Mouse (Mus musculus) WW6 (cell line): ENCODE results near the gene Kdm3a.

Experiments
- DNase-seq: peaks from one replicate; pipeline ENCODE4 v3.0.0-alpha.2; 2013; ENCODE audit warnings: low read depth, low spot score

Kdm3a gene

GRCm38 (mm10) chr6:71632829-71633662 is at the start of gene Kdm3a:
Gene Kdm3a (minus strand): TSS chr6:71632990.
- DNase-seq, result peak; percentile 95

DNA sequence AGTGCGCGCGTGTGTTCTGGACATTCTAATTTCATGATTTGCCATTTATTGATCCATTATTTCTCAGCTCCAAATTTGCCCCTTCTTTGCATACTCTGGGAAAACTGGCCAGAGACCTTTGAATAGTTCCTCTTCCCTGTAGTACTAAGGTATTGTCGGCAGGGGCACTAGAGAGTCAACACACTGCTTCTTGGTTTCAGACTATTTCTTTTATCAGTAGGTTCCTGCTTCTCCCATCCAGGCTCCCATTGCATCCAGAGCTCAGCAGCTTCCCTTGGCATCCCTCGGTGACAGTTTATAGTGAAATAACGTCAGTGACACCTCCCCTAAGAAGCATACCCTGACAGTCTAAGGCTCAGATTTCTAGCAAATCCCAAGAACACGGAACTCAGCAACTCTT is 46.1 kb upstream of the Kdm3a start:
- no peak for DNase-seq

- no peak for DNase-seq
These were observed 40.4 kb upstream of the Kdm3a start for GRCm38 (mm10) chr6:71673166-71673565.

DNA sequence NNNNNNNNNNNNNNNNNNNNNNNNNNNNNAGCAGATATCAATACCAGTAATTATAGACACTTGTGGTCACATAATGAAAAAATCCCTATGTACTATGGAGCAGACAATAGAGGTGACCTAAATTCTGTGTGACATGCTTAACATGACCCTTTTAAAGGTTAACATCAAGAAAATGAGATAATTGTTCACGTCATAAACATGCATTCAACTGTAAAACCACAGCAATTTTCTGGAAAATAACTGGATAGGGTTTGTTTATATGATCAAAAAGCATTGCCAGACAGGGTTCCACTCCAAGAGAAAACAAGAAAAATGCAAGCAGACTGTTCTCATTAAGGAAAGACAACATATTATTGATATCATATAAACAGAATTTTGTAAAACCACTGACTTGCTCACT is 31.7 kb upstream of the Kdm3a start:
- no peak for DNase-seq

DNA sequence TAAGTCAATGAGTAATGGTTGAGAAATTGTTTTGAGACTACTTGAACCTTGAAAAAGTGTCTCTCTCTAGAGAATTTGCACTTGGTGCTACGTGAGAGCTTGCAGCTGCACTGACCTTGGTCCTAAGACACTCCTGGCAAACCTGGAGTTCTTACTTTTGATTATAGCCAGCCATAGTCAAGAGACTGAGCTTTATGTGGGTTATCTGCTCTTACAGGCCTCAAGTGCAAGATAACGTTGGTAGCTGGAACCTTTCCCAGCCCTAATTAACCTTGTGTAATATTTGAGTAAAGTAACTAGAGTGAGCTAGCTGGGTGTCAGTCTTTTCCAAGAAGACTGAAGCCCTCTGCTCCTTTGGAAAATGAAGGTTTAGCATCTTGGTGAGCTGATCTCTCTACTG is 25.5 kb upstream of the Kdm3a start:
- DNase-seq, result no peak

- DNase-seq, result no peak
These were observed 23.0 kb upstream of the Kdm3a start for GRCm38 (mm10) chr6:71655835-71656234.

GRCm38 (mm10) chr6:71651868-71652267 is 19.1 kb upstream of the Kdm3a start:
- DNase-seq, result no peak

DNA sequence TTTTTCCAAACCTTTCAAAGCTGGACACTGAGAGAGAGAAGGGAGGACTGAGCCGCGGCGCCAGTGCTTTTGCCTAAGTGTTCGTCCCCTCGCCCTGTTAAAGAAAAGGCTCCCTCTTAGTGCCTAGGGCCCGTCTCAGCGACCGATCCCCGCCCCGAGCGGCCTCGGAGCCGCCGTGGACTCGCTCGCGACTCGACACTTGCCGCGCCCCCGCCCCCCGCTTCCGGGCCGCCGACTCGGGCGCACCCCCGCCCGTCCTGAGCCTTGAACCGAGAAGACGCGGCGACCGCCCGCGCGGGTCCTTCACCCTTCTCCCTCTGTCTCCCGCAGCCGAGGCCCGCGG is 333 bp downstream of the Kdm3a start:
- no peak for DNase-seq

GRCm38 (mm10) chr6:71631706-71632461 is 906 bp downstream of the Kdm3a start:
- no peak for DNase-seq

GRCm38 (mm10) chr6:71631196-71631595 is 1.6 kb downstream of the Kdm3a start:
- no peak for DNase-seq

GRCm38 (mm10) chr6:71627325-71627724 is 5.5 kb downstream of the Kdm3a start:
- DNase-seq, result no peak

DNA sequence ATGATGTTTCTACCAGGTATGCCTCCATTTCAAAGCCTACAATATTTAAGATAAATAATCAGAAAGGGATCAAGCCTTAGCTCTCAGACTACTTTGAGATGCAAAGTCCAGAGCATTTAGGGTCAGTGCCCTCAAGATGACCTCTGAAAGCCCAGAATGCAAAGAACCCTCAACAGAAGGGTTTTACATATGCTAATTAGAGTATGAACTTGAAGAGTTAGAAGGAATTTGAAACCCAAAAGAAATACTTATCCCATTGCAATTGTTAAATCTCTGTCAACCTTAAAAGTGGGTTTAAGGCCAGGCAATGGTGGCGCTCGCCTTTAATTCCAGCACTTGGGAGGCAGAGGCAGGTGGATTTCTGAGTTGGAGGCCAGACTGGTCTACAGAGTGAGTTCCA is 6.8 kb downstream of the Kdm3a start:
- no peak for DNase-seq

DNA sequence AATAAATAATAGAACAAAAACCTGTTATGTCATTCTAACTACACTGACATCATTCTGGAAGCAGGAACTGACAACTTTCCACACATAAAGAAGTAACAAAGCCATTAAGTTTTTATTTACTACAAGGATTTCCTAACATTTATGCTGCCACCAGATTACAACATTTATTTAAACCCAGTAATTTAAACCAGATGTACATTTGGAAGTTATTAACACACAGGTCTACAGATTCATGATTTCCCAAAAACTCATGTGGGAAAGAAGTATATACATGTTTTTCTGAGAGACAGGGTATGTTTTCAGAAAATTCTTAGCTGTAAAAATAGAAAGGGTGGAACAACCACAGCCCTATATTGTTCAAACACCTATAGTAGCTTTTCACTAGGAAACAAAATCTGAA is 8.1 kb downstream of the Kdm3a start:
- DNase-seq, result no peak

- no peak for DNase-seq
These were observed 10.8 kb downstream of the Kdm3a start for GRCm38 (mm10) chr6:71621981-71622380.

DNA sequence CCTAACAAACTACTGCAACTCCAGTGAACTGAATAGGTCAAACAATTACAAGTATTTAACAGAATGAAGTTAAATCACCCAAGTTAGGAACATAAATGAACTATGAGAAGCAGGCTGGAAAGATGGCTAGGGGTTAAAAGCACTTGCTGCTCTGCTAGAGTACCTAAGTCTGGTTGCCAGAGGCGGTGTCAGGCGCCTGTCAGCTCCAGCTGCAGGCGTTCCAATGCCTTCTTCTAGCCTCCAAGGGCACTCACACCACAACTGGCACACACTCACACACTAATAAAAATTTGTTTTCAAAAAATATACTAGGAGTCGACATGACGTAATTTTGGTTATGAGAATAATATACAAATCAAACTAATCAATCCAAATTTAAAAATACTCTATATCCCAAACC is 11.2 kb downstream of the Kdm3a start:
- DNase-seq, result no peak

DNA sequence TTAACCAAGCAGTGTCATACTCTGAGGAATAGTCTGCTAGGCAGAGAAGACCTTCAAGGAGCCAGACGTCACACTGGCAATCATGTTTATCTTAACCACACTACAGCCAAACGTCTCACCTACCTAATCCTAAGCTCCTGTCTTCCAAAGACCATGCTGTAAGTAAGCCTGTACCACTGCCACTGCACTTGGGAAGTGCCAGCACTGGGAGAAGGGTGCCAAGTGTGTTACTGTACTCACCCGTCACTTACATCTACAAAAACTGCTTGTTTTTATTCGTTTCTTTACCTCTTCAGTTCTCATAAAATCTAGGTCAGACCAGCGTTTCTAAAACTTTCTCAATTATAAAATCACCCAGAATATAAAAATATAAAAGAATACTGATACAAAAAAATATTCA is 15.8 kb downstream of the Kdm3a start:
- no peak for DNase-seq

GRCm38 (mm10) chr6:71613225-71613624 is 19.6 kb downstream of the Kdm3a start:
- no peak for DNase-seq

- no peak for DNase-seq
These were observed 22.8 kb downstream of the Kdm3a start for GRCm38 (mm10) chr6:71609968-71610367.

DNA sequence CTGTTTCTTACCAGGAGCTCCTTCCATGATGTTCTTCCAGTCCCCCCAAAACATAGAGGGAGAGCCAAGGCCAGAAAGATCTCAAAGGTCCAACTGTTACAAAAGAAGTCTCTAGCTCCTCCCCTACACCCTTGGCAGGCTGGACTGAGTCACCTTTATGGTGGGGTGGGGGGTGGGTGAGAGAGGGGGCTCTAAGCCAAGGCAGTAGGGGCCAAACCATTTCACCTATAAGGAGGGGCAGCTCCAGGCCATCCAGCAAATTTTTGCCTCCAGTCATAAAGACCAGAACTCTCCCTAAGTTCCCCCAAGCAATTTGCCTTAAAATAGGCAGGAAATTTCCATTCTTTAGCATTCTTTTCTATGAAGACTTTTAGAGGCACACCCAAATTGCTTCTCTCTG is 23.8 kb downstream of the Kdm3a start:
- peak; percentile 58 for DNase-seq

DNA sequence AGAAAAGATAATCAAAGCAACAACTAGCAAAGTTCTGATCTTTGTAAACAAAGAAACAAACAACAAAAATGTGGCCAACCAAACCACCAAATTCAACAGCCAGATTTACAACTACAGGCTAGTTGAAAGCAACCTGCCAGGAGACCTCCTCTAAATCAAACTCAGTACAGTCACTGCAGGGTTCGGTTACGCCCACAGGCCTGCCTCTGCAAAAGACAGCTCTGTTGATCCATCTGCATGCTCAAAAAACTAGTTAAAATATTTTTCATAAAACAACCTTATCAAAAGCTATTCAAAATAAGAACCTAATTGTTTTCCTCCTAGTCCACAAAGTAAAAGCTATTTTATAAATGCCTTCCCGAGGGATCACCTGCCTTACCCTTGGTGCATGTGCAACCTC is 25.0 kb downstream of the Kdm3a start:
- DNase-seq, result no peak

- no peak for DNase-seq
These were observed 42.6 kb downstream of the Kdm3a start for GRCm38 (mm10) chr6:71590154-71590553.

- DNase-seq, result no peak
These were observed 43.4 kb downstream of the Kdm3a start for GRCm38 (mm10) chr6:71589401-71589800.

- no peak for DNase-seq
These were observed 49.6 kb downstream of the Kdm3a start for GRCm38 (mm10) chr6:71583198-71583597.
